Mouse (Mus musculus): ENCODE results near the gene Dnah6.
A peak's percentile ranks its signal among the peaks of the same experiment; 100 is the strongest.

Gene Dnah6

GRCm38 (mm10) chr6:73209598-73209997, 11.9 kb downstream of the Dnah6 start:
- Histone ChIP-seq H3K36me3 (ENCODE audit: control insufficient read depth, insufficient read depth, low read length, poor library complexity, severe bottlenecking) (no peaks in the 10 kb centered on the region), H3K27me3 (ENCODE audit: control insufficient read depth, insufficient read depth, low read length, poor library complexity, severe bottlenecking) (no peaks in the 10 kb centered on the region)
- no peak for DNase-seq (ENCODE audit: low read depth, low spot score)

- peak; percentile 23 for DNase-seq (ENCODE audit: low read depth, low spot score)
- Histone ChIP-seq H3K27me3 (ENCODE audit: control insufficient read depth, insufficient read depth, low read length, poor library complexity, severe bottlenecking) (no peaks in the 10 kb centered on the region), H3K36me3 (ENCODE audit: control insufficient read depth, insufficient read depth, low read length, poor library complexity, severe bottlenecking) (no peaks in the 10 kb centered on the region)
Measured at GRCm38 (mm10) chr6:73204937-73205336, 16.5 kb downstream of the Dnah6 start.

GRCm38 (mm10) chr6:73203724-73204123, 17.7 kb downstream of the Dnah6 start:
- Histone ChIP-seq H3K27me3 (ENCODE audit: control insufficient read depth, insufficient read depth, low read length, poor library complexity, severe bottlenecking) (no peaks in the 10 kb centered on the region), H3K36me3 (ENCODE audit: control insufficient read depth, insufficient read depth, low read length, poor library complexity, severe bottlenecking) (no peaks in the 10 kb centered on the region)
- no peak for DNase-seq (ENCODE audit: low read depth, low spot score)

GRCm38 (mm10) chr6:73195291-73195690, 26.2 kb downstream of the Dnah6 start:
- no peaks in the 10 kb centered on the region for H3K27me3 ChIP-seq (ENCODE audit: control insufficient read depth, insufficient read depth, low read length, poor library complexity, severe bottlenecking)
- H3K36me3 ChIP-seq (ENCODE audit: control insufficient read depth, insufficient read depth, low read length, poor library complexity, severe bottlenecking), result no peaks in the 10 kb centered on the region
- no peak for DNase-seq (ENCODE audit: low read depth, low spot score)

- no peaks in the 10 kb centered on the region for H3K27me3 ChIP-seq (ENCODE audit: control insufficient read depth, insufficient read depth, low read length, poor library complexity, severe bottlenecking)
- no peaks in the 10 kb centered on the region for H3K36me3 ChIP-seq (ENCODE audit: control insufficient read depth, insufficient read depth, low read length, poor library complexity, severe bottlenecking)
- DNase-seq (ENCODE audit: low read depth, low spot score), result no peak
Measured at GRCm38 (mm10) chr6:73190756-73191155, 30.7 kb downstream of the Dnah6 start.

- DNase-seq (ENCODE audit: low read depth, low spot score), result no peak
- Histone ChIP-seq H3K36me3 (ENCODE audit: control insufficient read depth, insufficient read depth, low read length, poor library complexity, severe bottlenecking) (no peaks in the 10 kb centered on the region), H3K27me3 (ENCODE audit: control insufficient read depth, insufficient read depth, low read length, poor library complexity, severe bottlenecking) (no peaks in the 10 kb centered on the region)
Measured at GRCm38 (mm10) chr6:73184276-73184675, 37.2 kb downstream of the Dnah6 start.

GRCm38 (mm10) chr6:73182987-73183386, 38.5 kb downstream of the Dnah6 start:
- DNase-seq (ENCODE audit: low read depth, low spot score), result no peak
- no peaks in the 10 kb centered on the region for H3K27me3 ChIP-seq (ENCODE audit: control insufficient read depth, insufficient read depth, low read length, poor library complexity, severe bottlenecking)

GRCm38 (mm10) chr6:73182410-73182809, 39.0 kb downstream of the Dnah6 start:
- no peaks in the 10 kb centered on the region for H3K36me3 ChIP-seq (ENCODE audit: control insufficient read depth, insufficient read depth, low read length, poor library complexity, severe bottlenecking)
- no peaks in the 10 kb centered on the region for H3K27me3 ChIP-seq (ENCODE audit: control insufficient read depth, insufficient read depth, low read length, poor library complexity, severe bottlenecking)
- DNase-seq (ENCODE audit: low read depth, low spot score), result peak; percentile 1

More at GRCm38 (mm10) chr6:73182987-73183386, 38.5 kb downstream of the Dnah6 start:
- H3K36me3 ChIP-seq (ENCODE audit: control insufficient read depth, insufficient read depth, low read length, poor library complexity, severe bottlenecking), result no peaks in the 10 kb centered on the region

- DNase-seq (ENCODE audit: low read depth, low spot score), result peak; percentile 20
- H3K36me3 ChIP-seq (ENCODE audit: control insufficient read depth, insufficient read depth, low read length, poor library complexity, severe bottlenecking), result no peaks in the 10 kb centered on the region
- no peaks in the 10 kb centered on the region for H3K27me3 ChIP-seq (ENCODE audit: control insufficient read depth, insufficient read depth, low read length, poor library complexity, severe bottlenecking)
Measured at GRCm38 (mm10) chr6:73182006-73182405, 39.4 kb downstream of the Dnah6 start.

- Histone ChIP-seq H3K27me3 (ENCODE audit: control insufficient read depth, insufficient read depth, low read length, poor library complexity, severe bottlenecking) (no peaks in the 10 kb centered on the region), H3K36me3 (ENCODE audit: control insufficient read depth, insufficient read depth, low read length, poor library complexity, severe bottlenecking) (no peaks in the 10 kb centered on the region)
- DNase-seq (ENCODE audit: low read depth, low spot score), result no peak
Measured at GRCm38 (mm10) chr6:73175156-73175555, 46.3 kb downstream of the Dnah6 start.

GRCm38 (mm10) chr6:73167230-73167629, 54.2 kb downstream of the Dnah6 start:
- DNase-seq (ENCODE audit: low read depth, low spot score), result no peak
- Histone ChIP-seq H3K27me3 (ENCODE audit: control insufficient read depth, insufficient read depth, low read length, poor library complexity, severe bottlenecking) (no peaks in the 10 kb centered on the region), H3K36me3 (ENCODE audit: control insufficient read depth, insufficient read depth, low read length, poor library complexity, severe bottlenecking) (no peaks in the 10 kb centered on the region)

GRCm38 (mm10) chr6:73162958-73163357, 58.5 kb downstream of the Dnah6 start:
- H3K36me3 ChIP-seq (ENCODE audit: control insufficient read depth, insufficient read depth, low read length, poor library complexity, severe bottlenecking), result no peaks in the 10 kb centered on the region
- no peak for DNase-seq (ENCODE audit: low read depth, low spot score)
- no peaks in the 10 kb centered on the region for H3K27me3 ChIP-seq (ENCODE audit: control insufficient read depth, insufficient read depth, low read length, poor library complexity, severe bottlenecking)

GRCm38 (mm10) chr6:73161338-73161737, 60.1 kb downstream of the Dnah6 start:
- Histone ChIP-seq H3K36me3 (ENCODE audit: control insufficient read depth, insufficient read depth, low read length, poor library complexity, severe bottlenecking) (no peaks in the 10 kb centered on the region), H3K27me3 (ENCODE audit: control insufficient read depth, insufficient read depth, low read length, poor library complexity, severe bottlenecking) (no peaks in the 10 kb centered on the region)
- DNase-seq (ENCODE audit: low read depth, low spot score), result no peak

GRCm38 (mm10) chr6:73155455-73155854, 66.0 kb downstream of the Dnah6 start:
- no peak for DNase-seq (ENCODE audit: low read depth, low spot score)
- Histone ChIP-seq H3K27me3 (ENCODE audit: control insufficient read depth, insufficient read depth, low read length, poor library complexity, severe bottlenecking) (no peaks in the 10 kb centered on the region), H3K36me3 (ENCODE audit: control insufficient read depth, insufficient read depth, low read length, poor library complexity, severe bottlenecking) (no peaks in the 10 kb centered on the region)

- Histone ChIP-seq H3K27me3 (ENCODE audit: control insufficient read depth, insufficient read depth, low read length, poor library complexity, severe bottlenecking) (no peaks in the 10 kb centered on the region), H3K36me3 (ENCODE audit: control insufficient read depth, insufficient read depth, low read length, poor library complexity, severe bottlenecking) (no peaks in the 10 kb centered on the region)
- DNase-seq (ENCODE audit: low read depth, low spot score), result peak; percentile 85
Measured at GRCm38 (mm10) chr6:73153675-73154074, 67.8 kb downstream of the Dnah6 start.

- Histone ChIP-seq H3K27me3 (ENCODE audit: control insufficient read depth, insufficient read depth, low read length, poor library complexity, severe bottlenecking) (peaks cover 1% of the 10 kb centered on the region; the same call in 1 of the 2 replicates), H3K36me3 (ENCODE audit: control insufficient read depth, insufficient read depth, low read length, poor library complexity, severe bottlenecking) (no peaks in the 10 kb centered on the region)
- DNase-seq (ENCODE audit: low read depth, low spot score), result no peak
Measured at GRCm38 (mm10) chr6:73143403-73143802, 78.0 kb downstream of the Dnah6 start.

Data from splenic B cell, adult 2 months (primary cell).